Mouse (Mus musculus): ENCODE results near the gene Gm37240.

Gene Gm37240

GRCm38 (mm10) chr3:85878911-85879310 lies 8.4 kb downstream of the Gm37240 start:
- no peak for DNase-seq (ENCODE audit: low spot score in 2 of 2)

DNA sequence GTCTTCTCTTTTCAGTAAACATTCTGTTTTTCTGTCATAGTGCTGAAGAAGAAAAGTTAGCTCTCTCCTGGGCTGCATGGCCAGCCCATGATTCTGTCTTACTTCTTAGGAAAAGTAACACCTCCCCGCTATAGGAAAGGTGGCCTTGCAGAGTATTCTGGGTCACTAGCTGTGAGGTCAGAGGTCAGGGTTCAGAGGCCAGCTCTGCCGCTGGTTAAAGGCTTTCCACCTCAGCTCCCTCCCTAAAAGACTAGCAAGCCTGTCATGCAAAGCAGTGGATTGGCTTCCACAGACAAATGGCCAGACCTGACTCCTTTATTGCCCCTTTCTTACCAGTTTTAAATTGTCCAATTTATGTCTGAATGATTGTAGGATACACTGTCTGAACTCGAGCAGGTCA lies 23.3 kb downstream of the Gm37240 start:
- no peak for DNase-seq (ENCODE audit: low spot score in 2 of 2)

- DNase-seq (ENCODE audit: low spot score in 2 of 2): no peak
Measured at GRCm38 (mm10) chr3:85862886-85863285, 24.4 kb downstream of the Gm37240 start.

DNA sequence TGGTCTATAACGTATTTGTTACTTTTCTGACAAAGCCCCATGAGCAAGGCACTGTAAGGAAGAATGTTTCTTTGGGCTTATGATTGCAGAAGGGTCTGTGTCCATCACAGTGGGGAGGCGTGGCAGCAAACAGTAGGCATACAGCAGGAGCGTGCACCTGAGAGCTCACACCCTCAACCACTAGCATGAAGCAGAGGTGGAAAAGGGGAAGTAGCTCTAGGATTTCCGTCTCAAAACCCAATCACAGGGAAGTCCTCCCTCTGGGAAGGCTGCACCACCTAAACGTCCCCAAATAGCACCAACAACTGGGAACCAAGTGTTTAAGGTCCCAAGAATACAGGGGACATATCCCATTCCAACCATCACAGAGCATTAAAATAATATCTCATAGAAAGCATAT lies 26.3 kb downstream of the Gm37240 start:
- no peak for DNase-seq (ENCODE audit: low spot score in 2 of 2)

GRCm38 (mm10) chr3:85859311-85859710 lies 28.0 kb downstream of the Gm37240 start:
- no peak for DNase-seq (ENCODE audit: low spot score in 2 of 2)

GRCm38 (mm10) chr3:85858140-85859135 lies 28.9 kb downstream of the Gm37240 start:
- no peak for DNase-seq (ENCODE audit: low spot score in 2 of 2)

GRCm38 (mm10) chr3:85857083-85857482 lies 30.2 kb downstream of the Gm37240 start:
- no peak for DNase-seq (ENCODE audit: low spot score in 2 of 2)

GRCm38 (mm10) chr3:85855947-85856346 lies 31.4 kb downstream of the Gm37240 start:
- DNase-seq (ENCODE audit: low spot score in 2 of 2): no peak

- no peak for DNase-seq (ENCODE audit: low spot score in 2 of 2)
Measured at GRCm38 (mm10) chr3:85855043-85855442, 32.3 kb downstream of the Gm37240 start.

- DNase-seq (ENCODE audit: low spot score in 2 of 2): no peak
Measured at GRCm38 (mm10) chr3:85854143-85854542, 33.2 kb downstream of the Gm37240 start.

- no peak for DNase-seq (ENCODE audit: low spot score in 2 of 2)
Measured at GRCm38 (mm10) chr3:85853715-85854114, 33.6 kb downstream of the Gm37240 start.

- no peak for DNase-seq (ENCODE audit: low spot score in 2 of 2)
Measured at GRCm38 (mm10) chr3:85850079-85850478, 37.2 kb downstream of the Gm37240 start.

- no peak for DNase-seq (ENCODE audit: low spot score in 2 of 2)
Measured at GRCm38 (mm10) chr3:85846316-85846715, 41.0 kb downstream of the Gm37240 start.

DNA sequence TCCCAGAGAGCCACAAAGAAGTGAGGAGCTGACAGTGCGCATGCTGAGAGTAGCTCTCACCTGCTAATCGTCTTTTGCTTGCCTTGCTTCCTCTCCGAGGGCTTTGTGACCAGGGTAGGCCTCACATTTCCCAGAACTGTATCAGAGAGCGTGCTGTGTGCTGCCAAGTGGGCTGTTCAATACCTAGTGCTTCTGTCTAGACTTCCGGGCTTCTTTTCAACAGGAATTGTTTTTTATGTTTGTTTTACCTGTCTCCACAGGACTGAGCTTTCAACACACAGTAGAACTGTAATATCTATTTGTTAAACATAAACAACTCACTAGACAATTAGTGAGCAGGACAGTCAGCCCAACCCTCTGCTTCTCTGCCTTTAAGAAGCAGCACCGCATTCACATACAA lies 42.0 kb downstream of the Gm37240 start:
- no peak for DNase-seq (ENCODE audit: low spot score in 2 of 2)

DNA sequence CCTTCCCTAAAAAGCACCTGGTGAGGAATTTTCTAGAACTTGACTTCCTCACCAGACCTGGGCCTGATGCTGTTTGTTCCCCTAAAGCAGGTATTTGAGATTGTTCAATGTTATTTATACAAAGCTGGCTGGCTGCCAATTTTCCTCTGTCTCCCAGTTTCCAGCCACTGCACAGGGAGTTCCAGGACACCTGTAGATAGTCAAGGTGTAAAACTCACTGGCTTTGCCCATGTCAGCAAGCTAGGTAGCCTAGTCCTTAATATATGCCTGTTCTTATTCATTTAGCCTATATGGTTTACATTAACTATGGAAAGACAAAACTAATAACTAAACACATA lies 44.5 kb downstream of the Gm37240 start:
- no peak for DNase-seq (ENCODE audit: low spot score in 2 of 2)

GRCm38 (mm10) chr3:85842177-85842880 lies 45.0 kb downstream of the Gm37240 start:
- no peak for DNase-seq (ENCODE audit: low spot score in 2 of 2)

DNA sequence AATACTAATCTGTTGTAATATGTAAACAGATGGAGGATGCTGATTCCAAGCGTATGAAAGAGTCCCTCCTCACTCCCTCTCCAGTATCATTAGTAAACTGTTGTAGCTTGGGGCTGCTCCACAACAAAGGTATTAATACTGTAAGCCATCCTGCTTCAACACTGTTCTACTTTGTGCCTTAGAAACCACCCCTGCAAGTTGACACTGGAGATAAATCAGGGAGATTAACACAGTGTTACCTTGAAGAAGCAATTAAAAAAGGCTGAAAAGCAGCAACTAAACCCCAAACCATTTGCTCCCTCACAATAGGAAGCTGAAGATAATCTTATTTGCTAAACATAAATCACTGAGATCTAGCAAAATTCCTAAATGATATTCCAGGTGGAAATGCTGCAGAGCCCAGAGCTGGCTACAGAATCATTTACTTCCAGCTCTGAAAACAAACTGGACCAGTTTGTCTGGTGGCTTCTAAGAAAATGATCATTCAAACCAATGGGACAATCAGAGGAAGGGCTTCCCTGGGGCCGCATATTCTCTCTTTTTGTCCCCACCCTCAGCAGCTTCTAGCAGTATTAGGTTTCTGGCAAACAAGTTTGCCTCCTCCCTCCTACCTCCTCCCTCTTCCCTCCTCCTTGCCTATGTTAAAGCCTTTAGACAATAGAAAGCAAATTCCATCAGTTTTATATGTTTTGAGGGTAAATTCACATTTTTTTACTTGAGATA lies 45.7 kb downstream of the Gm37240 start:
- no peak for DNase-seq (ENCODE audit: low spot score in 2 of 2)

- DNase-seq (ENCODE audit: low spot score in 2 of 2): no peak
Measured at GRCm38 (mm10) chr3:85833627-85834026, 53.7 kb downstream of the Gm37240 start.

DNA sequence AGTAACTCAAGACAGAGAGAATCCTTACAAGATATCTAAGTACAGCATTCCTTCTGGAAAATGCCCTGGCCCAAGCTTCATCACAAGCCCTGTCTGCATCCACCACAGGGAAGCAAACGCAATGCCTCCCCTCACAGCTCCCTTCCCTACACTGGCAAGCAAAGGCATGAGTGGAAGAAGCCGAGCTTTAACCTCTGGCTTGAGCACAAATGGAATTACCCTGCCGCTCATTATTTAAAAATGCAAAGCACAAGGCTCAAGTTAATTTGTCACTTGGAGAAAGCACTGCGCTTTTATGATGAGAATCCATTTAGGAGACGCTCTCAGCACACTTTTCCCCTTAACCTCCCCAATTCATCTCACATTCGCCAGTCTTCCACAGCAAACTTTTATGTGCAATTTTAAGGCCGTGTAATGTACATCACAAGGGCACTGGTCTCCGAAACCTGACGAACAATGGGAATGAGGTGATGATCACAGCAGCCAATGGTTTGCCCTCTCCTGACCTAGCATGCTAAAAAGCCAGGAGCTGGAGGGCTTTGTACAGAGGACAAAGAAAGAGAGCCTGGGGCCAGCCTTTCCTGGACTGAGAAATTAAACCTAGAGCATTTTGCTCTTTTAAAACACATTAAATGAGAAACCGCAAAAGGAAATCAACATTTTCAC lies 54.7 kb downstream of the Gm37240 start:
- DNase-seq (ENCODE audit: low spot score in 2 of 2): no peak

DNA sequence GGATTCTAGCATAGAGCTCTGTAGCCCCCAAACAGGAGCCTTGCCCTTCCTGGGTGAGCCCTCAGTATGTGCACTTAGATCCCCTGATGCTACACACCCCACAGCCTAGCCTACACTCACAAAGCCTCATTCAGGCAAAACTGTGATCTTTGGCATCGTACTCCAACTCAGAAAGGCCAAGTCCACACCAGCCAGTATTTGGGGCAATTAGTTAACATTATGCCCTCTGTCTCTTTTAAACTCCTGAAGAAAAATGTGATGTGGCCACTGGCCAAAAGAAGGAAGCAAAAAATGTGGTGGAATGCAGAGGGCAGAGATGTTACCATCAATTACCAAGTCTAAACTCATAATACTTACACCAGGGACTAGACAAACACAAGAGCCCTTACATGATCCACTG lies 55.5 kb downstream of the Gm37240 start:
- no peak for DNase-seq (ENCODE audit: low spot score in 2 of 2)

GRCm38 (mm10) chr3:85829047-85829446 lies 58.3 kb downstream of the Gm37240 start:
- no peak for DNase-seq (ENCODE audit: low spot score in 2 of 2)

GRCm38 (mm10) chr3:85827815-85828214 lies 59.5 kb downstream of the Gm37240 start:
- no peak for DNase-seq (ENCODE audit: low spot score in 2 of 2)

Measured in frontal cortex, postnatal 14 days (tissue).